Mouse (Mus musculus) midbrain, embryonic 13.5 days (tissue): ENCODE measurements at regions not wholly inside any gene's neighbourhood (a gene's known extent, or its start where the extent isn't known, plus 50 kb on each side); places are given as distances from the start of the nearest gene placed in this dataset.

Experiments used
- ATAC-seq: fragments of 200-750 bp; cut with Nextera tagmentation; 2 replicates; pipeline ENCODE4 v1.8.0; 2017; ENCODE audit warnings: mild to moderate bottlenecking, moderate TSS enrichment, moderate library complexity
- H3K27ac ChIP-seq: fragments of 300-500 bp; sonication (generic); 2 replicates; pipeline ENCODE4 v1.5.1; 2015; ENCODE audit warnings: inconsistent platforms, mild to moderate bottlenecking, moderate library complexity
- H3K27me3 ChIP-seq: fragments of 300-500 bp; sonication (generic); 2 replicates; pipeline ENCODE4 v1.6.1; 2015; ENCODE audit warnings: mild to moderate bottlenecking, inconsistent platforms
- H3K36me3 ChIP-seq: fragments of 300-500 bp; sonication (generic); 2 replicates; pipeline ENCODE4 v1.6.1; 2015; ENCODE audit warnings: mild to moderate bottlenecking, inconsistent platforms
- H3K4me1 ChIP-seq: fragments of 300-500 bp; sonication (generic); replicated peaks from 2 replicates; pipeline ENCODE4 v1.6.1; 2015; ENCODE audit warnings: inconsistent platforms
- H3K4me2 ChIP-seq: fragments of 300-500 bp; sonication (generic); replicated peaks from 2 replicates; pipeline ENCODE4 v1.6.1; 2015; ENCODE audit warnings: moderate library complexity, mild to moderate bottlenecking, inconsistent platforms
- H3K4me3 ChIP-seq: fragments of 300-500 bp; sonication (generic); replicated peaks from 2 replicates; pipeline ENCODE4 v1.5.1; 2015; ENCODE audit warnings: mild to moderate bottlenecking, inconsistent platforms
- H3K9ac ChIP-seq: fragments of 300-500 bp; sonication (generic); replicated peaks from 2 replicates; pipeline ENCODE4 v1.6.1; 2015; ENCODE audit warnings: mild to moderate bottlenecking, inconsistent platforms
- H3K9me3 ChIP-seq: fragments of 300-500 bp; sonication (generic); 2 replicates; pipeline ENCODE4 v1.6.1; 2016; ENCODE audit warnings: mild to moderate bottlenecking, inconsistent platforms
- WGBS: fragments of 180-500 bp; shearing (Covaris S2); methylation state at CpG from one replicate; pipeline ENCODE4 v1.1.7; 2015; 5-methylcytosine and 5-hydroxymethylcytosine counted together

DNA sequence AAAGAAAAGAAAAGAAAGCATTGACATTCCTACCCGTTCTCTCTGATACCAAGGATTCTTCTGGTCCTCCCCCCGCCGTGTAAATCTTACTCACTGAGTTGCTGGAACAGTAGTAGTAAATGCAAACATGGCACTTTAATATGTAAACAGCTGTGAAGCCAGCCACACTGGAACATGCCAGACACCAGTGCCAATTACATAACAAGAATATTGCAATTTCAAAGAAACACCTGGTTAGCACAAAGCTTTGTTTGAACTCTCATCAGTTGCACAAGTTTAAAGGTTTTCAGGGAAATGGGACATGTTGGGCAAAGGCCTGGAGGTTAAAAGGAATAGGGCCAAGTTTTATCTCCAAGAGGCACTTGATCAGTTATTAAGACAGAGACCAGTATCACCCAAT, 333.2 kb upstream of the Onecut1 start:
- Histone ChIP-seq H3K9ac (no peak overlapping the region), H3K4me1 (peaks cover 18% of the 10 kb centered on the region), H3K27me3 (no peaks in the 10 kb centered on the region), H3K27ac (no peak overlapping the region), H3K9me3 (no peaks in the 10 kb centered on the region), H3K4me3 (no peak overlapping the region), H3K4me2 (no peak overlapping the region), H3K36me3 (no peaks in the 10 kb centered on the region)
- WGBS: 92% methylated on average over 3 of the region's 3 CpGs
- ATAC-seq: no peak

DNA sequence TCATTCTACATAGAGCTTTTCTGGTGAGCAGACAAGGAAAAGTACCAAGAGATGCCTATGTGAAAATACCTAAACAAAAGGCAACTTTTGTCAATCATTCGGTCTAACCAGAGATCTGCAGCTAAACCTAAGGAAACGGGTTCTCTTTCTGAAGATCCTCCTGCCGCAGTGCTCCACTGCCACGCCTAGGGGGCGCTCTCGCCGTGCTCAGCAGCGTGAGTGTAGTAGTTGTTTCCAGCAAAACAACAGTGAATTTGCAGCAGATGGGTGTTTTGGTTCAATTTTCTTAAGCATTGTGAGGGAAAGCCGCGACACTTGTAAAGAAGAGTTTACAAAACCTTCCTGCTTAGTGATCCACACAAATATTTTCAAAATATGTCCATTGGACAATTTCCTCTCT, 331.4 kb upstream of the Onecut1 start:
- Histone ChIP-seq H3K9ac (no peak overlapping the region), H3K36me3 (no peaks in the 10 kb centered on the region), H3K27ac (no peak overlapping the region), H3K4me3 (no peak overlapping the region), H3K27me3 (no peaks in the 10 kb centered on the region), H3K9me3 (no peaks in the 10 kb centered on the region), H3K4me1 (peaks cover 18% of the 10 kb centered on the region), H3K4me2 (peak overlapping the region; percentile 27)
- no peak; the same call in 1 of the 2 replicates for ATAC-seq
- 7% methylated on average over 10 of the region's 10 CpGs for WGBS

DNA sequence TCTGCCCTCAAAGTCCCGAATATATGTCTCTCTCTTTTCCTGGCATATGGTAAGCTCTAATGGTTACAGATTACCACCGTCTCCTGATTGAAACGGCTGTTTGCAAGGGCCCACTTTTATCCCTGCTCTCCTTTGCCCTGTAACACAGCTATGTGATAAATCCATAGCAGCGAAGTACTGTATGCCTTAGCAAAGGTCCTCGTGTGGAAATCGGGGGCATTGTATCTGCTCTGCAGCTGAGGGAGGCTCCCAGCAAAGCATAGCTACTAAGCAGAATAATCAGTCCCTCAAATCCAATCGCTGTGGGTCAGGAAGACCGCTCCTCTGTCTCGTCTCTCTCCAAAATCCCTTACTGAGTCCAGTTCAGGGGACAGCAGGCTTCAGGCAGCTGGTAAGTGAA, 331.0 kb upstream of the Onecut1 start:
- no peaks in the 10 kb centered on the region for H3K27me3 ChIP-seq
- no peak overlapping the region for H3K4me3 ChIP-seq
- H3K9ac ChIP-seq: 0 out of 2 replicates have a peak overlapping the region, but pooled peaks have one; percentile 2
- peak overlapping the region; percentile 27 for H3K4me2 ChIP-seq
- peaks cover 18% of the 10 kb centered on the region for H3K4me1 ChIP-seq
- peak; percentile 63; the same call in 1 of the 2 replicates for ATAC-seq
- peak overlapping the region; percentile 15; the same call in 1 of the 2 replicates for H3K27ac ChIP-seq
- no peaks in the 10 kb centered on the region for H3K36me3 ChIP-seq
- H3K9me3 ChIP-seq: no peaks in the 10 kb centered on the region
- WGBS: 29% methylated on average over 9 of the region's 9 CpGs

DNA sequence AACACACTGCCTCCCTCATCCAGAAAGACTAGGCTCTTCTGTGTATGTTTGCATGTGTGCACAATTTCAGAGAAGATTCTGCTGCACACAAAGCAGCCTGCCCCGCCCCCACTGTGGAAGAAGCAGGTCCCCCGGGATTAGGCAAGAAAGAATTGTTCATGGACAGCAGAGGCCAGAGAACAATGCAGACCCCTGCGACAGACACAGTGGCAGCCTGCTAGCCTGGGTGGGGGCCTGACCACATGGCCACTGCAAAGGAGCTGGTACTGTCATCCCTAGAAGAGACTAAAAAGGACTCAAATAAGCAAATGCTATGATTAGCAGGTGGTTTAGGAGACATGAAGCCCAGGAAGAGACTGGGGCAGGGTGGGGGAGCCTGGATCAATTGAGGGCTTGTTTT, 329.7 kb upstream of the Onecut1 start:
- peak; percentile 81 for ATAC-seq
- WGBS: 4% methylated on average over 3 of the region's 3 CpGs
- Histone ChIP-seq H3K9me3 (no peaks in the 10 kb centered on the region), H3K4me1 (peaks cover 24% of the 10 kb centered on the region), H3K4me2 (no peak overlapping the region), H3K27ac (no peak overlapping the region), H3K36me3 (no peaks in the 10 kb centered on the region), H3K27me3 (no peaks in the 10 kb centered on the region), H3K4me3 (no peak overlapping the region), H3K9ac (no peak overlapping the region)

DNA sequence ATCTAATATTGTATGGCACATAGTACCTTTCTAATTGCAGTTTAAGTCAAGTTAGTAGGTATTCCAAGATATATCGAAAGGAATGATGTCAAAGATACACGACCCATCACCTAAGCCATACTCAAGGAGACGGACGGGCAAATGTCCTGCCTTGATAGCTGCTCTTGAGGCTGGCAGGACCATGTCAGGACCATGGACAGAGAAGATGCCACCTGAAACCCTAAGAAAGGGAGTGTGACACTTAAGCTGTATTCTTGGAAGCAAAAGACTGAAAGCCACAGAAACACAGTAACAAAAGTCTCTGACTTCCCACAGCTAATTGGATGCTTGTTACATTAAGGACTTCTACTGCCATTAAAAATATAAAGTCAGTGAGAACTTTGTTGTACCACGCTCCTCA, 326.7 kb upstream of the Onecut1 start:
- 84% methylated on average over 5 of the region's 5 CpGs for WGBS
- no peaks in the 10 kb centered on the region for H3K9me3 ChIP-seq
- H3K27me3 ChIP-seq: no peaks in the 10 kb centered on the region
- H3K4me1 ChIP-seq: peaks cover 24% of the 10 kb centered on the region
- H3K4me3 ChIP-seq: no peak overlapping the region
- no peak overlapping the region for H3K4me2 ChIP-seq
- H3K9ac ChIP-seq: no peak overlapping the region
- ATAC-seq: no peak
- no peak overlapping the region for H3K27ac ChIP-seq
- no peaks in the 10 kb centered on the region for H3K36me3 ChIP-seq

DNA sequence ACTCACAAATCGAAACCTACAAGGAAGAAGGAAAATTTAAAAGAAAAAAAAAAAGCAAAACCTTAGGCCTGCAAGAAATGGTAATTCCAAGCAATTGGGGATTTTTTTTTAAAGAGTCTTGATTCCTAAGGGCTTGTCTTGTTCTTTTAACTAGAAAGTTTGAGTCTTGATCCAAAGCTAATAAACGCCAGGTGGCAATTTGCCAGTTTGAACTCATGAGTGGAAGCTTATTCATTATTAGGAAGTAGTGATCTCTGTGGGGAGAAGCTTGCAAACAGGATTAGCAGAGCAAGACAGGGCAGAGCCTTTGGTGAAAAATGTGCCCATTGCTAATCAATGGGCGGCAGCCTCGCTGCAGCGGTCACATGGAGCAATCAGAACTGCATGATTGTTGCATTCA, 305.6 kb upstream of the Onecut1 start:
- no peaks in the 10 kb centered on the region for H3K9me3 ChIP-seq
- ATAC-seq: no peak
- H3K4me1 ChIP-seq: peaks cover 5% of the 10 kb centered on the region; the same call in 1 of the 2 replicates
- WGBS: 52% methylated on average over 5 of the region's 5 CpGs
- H3K9ac ChIP-seq: no peak overlapping the region
- H3K4me3 ChIP-seq: no peak overlapping the region
- no peaks in the 10 kb centered on the region for H3K36me3 ChIP-seq
- 0 out of 2 replicates have a peak, but pooled peaks cover 2% of the 10 kb centered on the region for H3K27me3 ChIP-seq
- H3K27ac ChIP-seq: no peak overlapping the region
- H3K4me2 ChIP-seq: no peak overlapping the region

DNA sequence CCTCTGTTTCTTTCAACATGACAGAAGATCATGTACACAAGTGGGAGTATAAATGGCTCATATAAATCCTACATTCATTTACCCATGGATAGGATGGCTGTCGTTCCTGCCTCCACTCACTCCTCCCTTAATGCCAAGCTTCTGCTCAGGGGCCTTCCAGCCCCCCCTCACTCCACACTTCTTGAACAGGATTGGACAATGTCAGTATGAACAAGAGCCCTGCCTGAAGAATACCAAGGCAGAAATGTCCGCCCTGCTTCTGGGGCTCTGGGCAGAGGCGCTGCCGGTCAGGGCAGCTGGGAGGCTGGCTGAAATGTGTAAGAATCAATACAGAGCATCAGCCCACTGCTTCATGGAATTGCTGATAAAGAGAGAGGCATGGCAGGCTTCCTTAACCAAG, 269.0 kb upstream of the Onecut1 start:
- no peaks in the 10 kb centered on the region for H3K36me3 ChIP-seq
- no peak overlapping the region for H3K4me2 ChIP-seq
- WGBS: 56% methylated on average over 4 of the region's 4 CpGs
- no peaks in the 10 kb centered on the region for H3K9me3 ChIP-seq
- H3K4me1 ChIP-seq: peaks cover 16% of the 10 kb centered on the region; the same call in 1 of the 2 replicates
- no peak overlapping the region for H3K9ac ChIP-seq
- peak overlapping the region; percentile 64 for H3K27ac ChIP-seq
- ATAC-seq: peak; percentile 77
- no peak overlapping the region for H3K4me3 ChIP-seq
- no peaks in the 10 kb centered on the region for H3K27me3 ChIP-seq

DNA sequence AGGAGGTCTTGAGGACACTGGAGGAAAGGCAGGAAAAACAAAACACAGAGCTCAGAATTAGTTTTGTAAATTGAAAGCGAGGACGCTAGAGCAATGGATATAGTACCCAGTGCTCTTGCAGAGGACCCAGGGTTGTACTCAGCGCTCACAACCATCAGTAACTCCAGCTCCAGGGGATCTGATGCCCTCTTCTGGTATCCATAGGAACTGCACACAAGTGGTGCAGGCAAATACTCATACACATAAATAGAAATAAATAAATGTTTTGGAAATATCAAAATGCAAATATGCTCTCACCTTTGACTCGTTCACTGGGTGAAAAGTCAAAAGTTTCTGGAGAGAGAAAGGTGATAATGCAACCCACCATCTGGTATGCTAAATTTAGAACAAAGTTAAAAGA, 267.8 kb upstream of the Onecut1 start:
- H3K4me2 ChIP-seq: no peak overlapping the region
- no peak for ATAC-seq
- H3K4me3 ChIP-seq: no peak overlapping the region
- no peak overlapping the region for H3K27ac ChIP-seq
- WGBS: 92% methylated on average over 4 of the region's 4 CpGs
- no peaks in the 10 kb centered on the region for H3K36me3 ChIP-seq
- no peaks in the 10 kb centered on the region for H3K27me3 ChIP-seq
- H3K9ac ChIP-seq: no peak overlapping the region
- peaks cover 16% of the 10 kb centered on the region; the same call in 1 of the 2 replicates for H3K4me1 ChIP-seq
- H3K9me3 ChIP-seq: no peaks in the 10 kb centered on the region

DNA sequence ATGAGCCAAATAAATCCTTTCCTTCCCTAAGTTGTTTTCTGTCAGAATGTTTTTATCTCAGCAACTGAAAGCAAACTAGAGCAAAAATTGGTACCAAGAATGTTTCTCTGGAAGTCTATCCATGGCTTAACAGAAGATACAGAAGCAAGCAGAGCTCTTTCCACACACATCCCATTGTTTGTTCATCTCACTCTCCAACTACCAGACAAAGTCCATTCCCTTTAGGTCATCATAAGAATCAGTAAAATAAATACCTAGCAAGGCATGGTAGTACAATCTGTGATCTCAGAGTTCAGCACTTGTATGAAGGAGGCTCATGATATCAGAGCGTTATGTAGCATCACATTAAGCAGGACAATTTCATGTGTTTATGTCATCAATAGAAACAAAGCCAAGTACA, 257.3 kb upstream of the Onecut1 start:
- Histone ChIP-seq H3K4me1 (no peaks in the 10 kb centered on the region), H3K9me3 (no peaks in the 10 kb centered on the region), H3K4me2 (no peak overlapping the region), H3K27me3 (no peaks in the 10 kb centered on the region), H3K36me3 (no peaks in the 10 kb centered on the region), H3K27ac (no peak overlapping the region), H3K4me3 (no peak overlapping the region), H3K9ac (no peak overlapping the region)
- 97% methylated on average over 1 of the region's 1 CpGs for WGBS
- no peak for ATAC-seq

DNA sequence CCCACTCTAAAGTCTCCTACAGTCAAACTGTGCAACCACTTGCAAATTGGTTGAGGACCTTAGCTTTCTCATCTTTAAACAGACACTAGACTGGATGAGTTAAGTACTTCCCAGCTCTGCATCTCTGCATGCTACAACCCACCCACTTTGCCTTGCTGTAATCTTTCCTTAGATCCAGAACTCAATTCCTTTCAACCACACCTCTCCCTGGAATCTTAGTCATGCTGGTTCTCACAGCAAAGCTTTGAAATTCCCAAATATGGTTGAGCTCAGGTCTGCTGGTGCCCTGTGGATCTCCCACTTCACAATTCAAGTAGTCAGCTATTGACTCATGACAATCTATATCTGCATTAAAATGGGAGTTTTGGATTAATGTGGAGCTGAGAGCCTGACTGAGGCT, 239.8 kb upstream of the Onecut1 start:
- H3K27me3 ChIP-seq: no peaks in the 10 kb centered on the region
- no peaks in the 10 kb centered on the region for H3K36me3 ChIP-seq
- H3K27ac ChIP-seq: no peak overlapping the region
- no peaks in the 10 kb centered on the region for H3K9me3 ChIP-seq
- H3K4me1 ChIP-seq: no peaks in the 10 kb centered on the region
- no peak for ATAC-seq
- no peak overlapping the region for H3K4me3 ChIP-seq
- no peak overlapping the region for H3K4me2 ChIP-seq
- no peak overlapping the region for H3K9ac ChIP-seq

DNA sequence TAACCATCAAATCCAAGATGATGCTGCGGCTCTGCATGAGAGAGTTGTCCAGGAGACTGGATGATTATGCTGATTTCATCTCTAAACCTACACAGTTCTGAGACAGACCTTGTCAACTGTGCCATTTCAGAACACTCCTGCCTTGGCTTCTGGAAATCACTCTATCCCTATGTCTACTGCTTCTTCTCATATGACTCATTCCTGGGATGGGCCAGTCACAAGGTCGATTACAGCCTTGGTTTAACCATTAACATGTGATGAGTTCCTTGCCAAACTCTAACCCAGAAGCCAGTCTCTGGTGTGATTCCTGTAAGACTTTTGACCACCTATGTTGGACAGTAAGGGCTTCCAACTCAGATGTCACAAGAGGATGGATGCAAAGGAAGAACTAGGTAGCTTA, 216.3 kb upstream of the Onecut1 start:
- no peak for ATAC-seq
- Histone ChIP-seq H3K9me3 (no peaks in the 10 kb centered on the region; the same call in 1 of the 2 replicates), H3K4me3 (no peak overlapping the region), H3K9ac (no peak overlapping the region), H3K4me2 (no peak overlapping the region), H3K27me3 (no peaks in the 10 kb centered on the region), H3K4me1 (peaks cover 11% of the 10 kb centered on the region), H3K27ac (no peak overlapping the region), H3K36me3 (no peaks in the 10 kb centered on the region)
- WGBS: 83% methylated on average over 2 of the region's 2 CpGs

DNA sequence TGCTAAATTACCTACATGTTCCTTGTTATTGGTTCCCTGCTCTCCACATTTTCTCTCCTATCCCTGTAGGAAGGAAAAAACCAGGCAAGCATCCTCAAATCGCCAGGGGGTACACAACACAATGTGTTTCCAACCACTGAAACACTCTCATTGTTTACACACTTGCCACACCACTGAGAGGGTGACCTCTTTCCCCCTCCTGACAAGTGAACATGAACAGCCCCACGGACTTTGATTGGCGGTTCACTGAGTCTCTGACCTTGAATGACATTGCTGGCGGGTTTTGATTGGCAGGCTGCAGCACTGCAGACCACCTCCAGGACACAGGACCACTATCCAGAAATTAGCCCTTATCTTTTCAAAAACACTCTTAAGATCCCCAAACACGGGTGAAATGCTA, 211.7 kb upstream of the Onecut1 start:
- Histone ChIP-seq H3K36me3 (no peaks in the 10 kb centered on the region), H3K4me2 (no peak overlapping the region), H3K27ac (peak overlapping the region; percentile 44; the same call in 1 of the 2 replicates), H3K27me3 (no peaks in the 10 kb centered on the region), H3K4me1 (peaks cover 14% of the 10 kb centered on the region), H3K9me3 (no peaks in the 10 kb centered on the region), H3K4me3 (no peak overlapping the region), H3K9ac (0 out of 2 replicates have a peak overlapping the region, but pooled peaks have one; percentile 1)
- ATAC-seq: 0 out of 2 replicates have a peak, but pooled peaks have one; percentile 9
- 29% methylated on average over 5 of the region's 5 CpGs for WGBS

DNA sequence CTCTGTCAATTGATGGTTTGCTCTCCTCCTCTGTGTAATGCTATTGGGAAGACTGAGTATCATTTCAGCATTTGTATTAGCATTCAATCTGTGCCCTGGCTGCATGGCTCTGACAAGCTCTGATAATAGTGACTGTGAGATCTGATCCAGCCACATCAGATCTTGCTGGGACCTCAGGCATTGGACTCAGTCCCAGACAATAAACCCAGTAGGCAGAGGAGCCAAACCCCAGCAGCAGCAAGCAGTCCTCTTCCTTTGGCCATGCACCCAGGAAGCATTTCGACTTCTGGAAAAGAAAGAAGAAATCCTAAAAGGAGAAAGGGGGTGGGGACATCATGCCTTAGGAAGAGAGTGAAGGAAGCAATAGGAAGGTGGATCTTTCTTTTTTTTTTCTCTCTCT, 205.8 kb upstream of the Onecut1 start:
- Histone ChIP-seq H3K27me3 (no peaks in the 10 kb centered on the region), H3K4me2 (no peak overlapping the region), H3K4me1 (no peaks in the 10 kb centered on the region), H3K9me3 (no peaks in the 10 kb centered on the region), H3K36me3 (no peaks in the 10 kb centered on the region), H3K4me3 (no peak overlapping the region), H3K9ac (no peak overlapping the region), H3K27ac (no peak overlapping the region)
- WGBS: 73% methylated on average over 1 of the region's 1 CpGs
- no peak for ATAC-seq
